In the genomic region with DNA sequence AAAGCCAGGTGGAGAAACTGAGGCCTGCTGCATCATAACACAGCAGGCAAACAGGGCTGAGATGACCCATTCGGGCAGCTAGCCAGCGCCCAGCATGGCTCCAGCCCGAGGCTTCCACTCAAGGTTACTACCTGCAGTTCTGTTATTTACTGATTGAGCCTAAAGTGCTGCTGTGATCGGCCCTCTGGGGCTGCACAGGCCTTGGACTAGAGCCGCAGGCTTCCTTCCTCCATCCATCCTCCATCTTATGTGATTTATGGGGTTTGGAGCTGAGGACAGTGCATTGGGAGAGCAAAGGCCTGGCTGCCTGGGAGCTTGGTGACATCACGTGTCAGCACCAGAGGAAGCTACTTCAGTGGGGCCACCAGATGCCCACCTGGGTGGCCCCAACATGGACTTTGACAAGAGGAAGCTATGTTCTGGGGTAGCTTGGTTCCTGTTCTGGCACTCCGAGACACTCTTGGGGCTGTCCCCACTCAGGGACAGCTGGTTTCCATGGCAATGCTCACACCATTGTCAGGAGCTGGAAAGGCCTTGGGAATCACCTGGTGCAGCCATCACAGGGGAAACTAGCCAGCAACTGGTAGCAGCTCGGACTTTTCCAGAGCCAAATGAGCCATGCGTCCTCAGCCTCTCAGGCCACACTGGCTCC, we compare ENCODE assay signal across 10 mouse cellular contexts. TPM values are rescaled to one million over a fixed set of nuclear protein-coding genes. Genes with fewer than 3 reads are reported as not detected.
DNase-seq lines count a peak whose midpoint lies in the region; ATAC-seq and TF ChIP-seq lines count a peak whose summit lies in the region.
"Had no signal": no experiment of that assay in that cellular context is flagged by ENCODE, and none has a peak within 500 bp of the region (broad histone marks: within the 10 kb centered on the region; RNA-seq: fewer than 3 reads in every experiment).

No protein-coding gene starts in this region.

- TF ChIP-seq CTCF in lung, embryonic 14.5 days (IDR thresholded peaks at IDR 0.05; ENCODE audit: low read depth): no peak

- peak overlapping the region; percentile 34; the same call in 1 of the 2 replicates for H3K9ac ChIP-seq in lung, embryonic 14.5 days
- no peak overlapping the region for H3K9ac ChIP-seq in embryonic facial prominence, embryonic 15.5 days
- peak overlapping the region; percentile 49 for H3K9ac ChIP-seq in neural tube, embryonic 13.5 days
- H3K9ac ChIP-seq: liver, embryonic 12.5 days had no signal

- 42% methylated on average over 9 of the region's 9 CpGs for WGBS in lung, embryonic 14.5 days
- 62% methylated on average over 9 of the region's 9 CpGs for WGBS in embryonic facial prominence, embryonic 15.5 days
- WGBS in neural tube, embryonic 13.5 days: 33% methylated on average over 9 of the region's 9 CpGs

- H3K9me3 ChIP-seq in lung, embryonic 14.5 days (ENCODE audit: low read depth, low read length): no peaks in the 10 kb centered on the region
- H3K9me3 ChIP-seq in embryonic facial prominence, embryonic 15.5 days (replicated peaks): no peaks in the 10 kb centered on the region
- H3K9me3 ChIP-seq in neural tube, embryonic 13.5 days: no peaks in the 10 kb centered on the region
- H3K9me3 ChIP-seq: liver, embryonic 12.5 days had no signal

- no peak for ATAC-seq in lung, embryonic 14.5 days (ENCODE audit: insufficient read depth)
- ATAC-seq in embryonic facial prominence, embryonic 15.5 days (ENCODE audit: insufficient number of reproducible peaks, low FRiP score, low TSS enrichment, low read depth): no peak
- peak; percentile 8; the same call in 1 of the 2 replicates for ATAC-seq in neural tube, embryonic 13.5 days (ENCODE audit: low read depth)
- ATAC-seq: liver, embryonic 12.5 days had no signal

- peak overlapping the region; percentile 94 for H3K27ac ChIP-seq in lung, embryonic 14.5 days (ENCODE audit: low read depth)
- 0 out of 2 replicates have a peak overlapping the region, but pooled peaks have one; percentile 8 for H3K27ac ChIP-seq in embryonic facial prominence, embryonic 15.5 days (replicated peaks)
- peak overlapping the region; percentile 65 for H3K27ac ChIP-seq in neural tube, embryonic 13.5 days (replicated peaks)
- H3K27ac ChIP-seq: liver, embryonic 12.5 days had no signal

- peaks cover 21% of the 10 kb centered on the region for H3K36me3 ChIP-seq in lung, embryonic 14.5 days (ENCODE audit: insufficient read depth)
- H3K36me3 ChIP-seq in embryonic facial prominence, embryonic 15.5 days: no peaks in the 10 kb centered on the region
- no peaks in the 10 kb centered on the region for H3K36me3 ChIP-seq in neural tube, embryonic 13.5 days
- H3K36me3 ChIP-seq: liver, embryonic 12.5 days had no signal

- peak overlapping the region; percentile 9; the same call in 1 of the 2 replicates for H3K4me3 ChIP-seq in lung, embryonic 14.5 days (ENCODE audit: low read depth, low read length)
- no peak overlapping the region for H3K4me3 ChIP-seq in embryonic facial prominence, embryonic 15.5 days (replicated peaks)
- no peak overlapping the region for H3K4me3 ChIP-seq in neural tube, embryonic 13.5 days
- H3K4me3 ChIP-seq: liver, embryonic 12.5 days had no signal

- H3K4me2 ChIP-seq in lung, embryonic 14.5 days: peak overlapping the region; percentile 91
- no peak overlapping the region for H3K4me2 ChIP-seq in embryonic facial prominence, embryonic 15.5 days (replicated peaks)
- H3K4me2 ChIP-seq in neural tube, embryonic 13.5 days: peak overlapping the region; percentile 26
- H3K4me2 ChIP-seq: liver, embryonic 12.5 days had no signal

- no peaks in the 10 kb centered on the region for H3K27me3 ChIP-seq in lung, embryonic 14.5 days (ENCODE audit: insufficient read depth, low read length)
- peaks cover 4% of the 10 kb centered on the region; the same call in 1 of the 2 replicates for H3K27me3 ChIP-seq in embryonic facial prominence, embryonic 15.5 days
- peaks cover 18% of the 10 kb centered on the region for H3K27me3 ChIP-seq in neural tube, embryonic 13.5 days

- peak; percentile 55 for DNase-seq in cerebellum, adult 9-11 months
- no peak for DNase-seq in cerebellum, adult 11 months
- peak; percentile 44 for DNase-seq in lung, embryonic 14.5 days
- DNase-seq in lung, postnatal 14 days: no peak
- DNase-seq in gastrocnemius, postnatal 10 days: no peak
- no peak for DNase-seq in right cerebral cortex, postnatal 10 days (ENCODE audit: low spot score in 2 of 2)
- DNase-seq: right cerebral cortex, postnatal 14 days had no signal

- H3K4me1 ChIP-seq in lung, embryonic 14.5 days (ENCODE audit: insufficient read depth): peaks cover 49% of the 10 kb centered on the region
- peaks cover 82% of the 10 kb centered on the region for H3K4me1 ChIP-seq in embryonic facial prominence, embryonic 15.5 days
- H3K4me1 ChIP-seq in neural tube, embryonic 13.5 days (replicated peaks): peaks cover 72% of the 10 kb centered on the region

RNA-seq across cellular contexts. Expression of gene Plxnd1, which starts 7.6 kb away (rescaled TPM):
- polyA plus RNA-seq in lung, embryonic 14.5 days (2014; fragmentation: Nextera tagmentation; extraction: Ambion mirVana): 81.9 and 84.2 TPM in 2 replicates
- polyA plus RNA-seq in embryonic facial prominence, embryonic 15.5 days (2015; fragmentation: Nextera tagmentation; extraction: Ambion mirVana): 29.4 and 33.5 TPM in 2 replicates
- 13.5 and 17.8 TPM in 2 replicates for polyA plus RNA-seq in neural tube, embryonic 13.5 days (2015; fragmentation: Nextera tagmentation; extraction: Ambion mirVana)
- 100 to 1,000 TPM in 1 of 2 experiments, 10 to 100 TPM in 1; 90.1 to 127 TPM for total RNA-seq in gastrocnemius, postnatal 10 days (2021)

RNA-seq across cellular contexts. Expression of gene H1foo, which starts 42.5 kb away (rescaled TPM):
- not detected in 2 replicates for polyA plus RNA-seq in lung, embryonic 14.5 days (2014; fragmentation: Nextera tagmentation; extraction: Ambion mirVana)
- not detected in 2 replicates for polyA plus RNA-seq in embryonic facial prominence, embryonic 15.5 days (2015; fragmentation: Nextera tagmentation; extraction: Ambion mirVana)
- polyA plus RNA-seq in neural tube, embryonic 13.5 days (2015; fragmentation: Nextera tagmentation; extraction: Ambion mirVana): not detected in 2 replicates
- not detected for total RNA-seq in gastrocnemius, postnatal 10 days (2021)
- polyA plus RNA-seq: liver, embryonic 12.5 days had no signal

RNA-seq across cellular contexts. Expression of gene Rho, which starts 55.7 kb away (rescaled TPM):
- polyA plus RNA-seq in lung, embryonic 14.5 days (2014; fragmentation: Nextera tagmentation; extraction: Ambion mirVana): 0.09 and 0.18 TPM in 2 replicates
- 0.12 and 0.53 TPM in 2 replicates for polyA plus RNA-seq in embryonic facial prominence, embryonic 15.5 days (2015; fragmentation: Nextera tagmentation; extraction: Ambion mirVana)
- polyA plus RNA-seq in neural tube, embryonic 13.5 days (2015; fragmentation: Nextera tagmentation; extraction: Ambion mirVana): 2.2 and 4.1 TPM in 2 replicates
- under 1 TPM; 0.19 to 0.32 TPM for total RNA-seq in gastrocnemius, postnatal 10 days (2021)
- polyA plus RNA-seq: liver, embryonic 12.5 days had no signal

Comparison
In these comparisons a context has a peak if more than half of its experiments do, and no peak if none do; other contexts are left out.
1. DNase-seq: peak in cerebellum, adult 9-11 months (single experiment) and lung, embryonic 14.5 days (single experiment); none in cerebellum, adult 11 months (single experiment), lung, postnatal 14 days (single experiment), gastrocnemius, postnatal 10 days (single experiment) and right cerebral cortex, postnatal 10 days (0 of 2).
2. H3K27ac ChIP-seq: peak in every context shown above with its lines; median percentile 94 in lung, embryonic 14.5 days; 65 in neural tube, embryonic 13.5 days; 8 in embryonic facial prominence, embryonic 15.5 days.